Mouse (Mus musculus): ENCODE results near the gene Bcl2l11. TPM values are rescaled to one million over a fixed set of nuclear protein-coding genes. Genes with fewer than 3 reads are reported as not detected.

Bcl2l11 gene
- polyA plus RNA-seq, 1 experiment from 2014 or later = 13.3 TPM

GRCm38 (mm10) chr2:128152211-128152610 is 26.4 kb downstream of the Bcl2l11 start:
- no peak overlapping the region for H3K4me2 ChIP-seq (replicated peaks)
- H3K9me3 ChIP-seq = no peaks in the 10 kb centered on the region
- H3K4me1 ChIP-seq (replicated peaks) = peaks cover 31% of the 10 kb centered on the region
- peaks cover 19% of the 10 kb centered on the region for H3K36me3 ChIP-seq
- no peak overlapping the region for H3K27ac ChIP-seq
- WGBS = 84% methylated on average over 9 of the region's 9 CpGs
- H3K27me3 ChIP-seq = no peaks in the 10 kb centered on the region
- H3K4me3 ChIP-seq (replicated peaks) = no peak overlapping the region
- ATAC-seq = no peak
- H3K9ac ChIP-seq (replicated peaks) = no peak overlapping the region

GRCm38 (mm10) chr2:128152845-128153550 is 27.2 kb downstream of the Bcl2l11 start:
- peaks cover 12% of the 10 kb centered on the region for H3K36me3 ChIP-seq
- no peaks in the 10 kb centered on the region for H3K9me3 ChIP-seq
- H3K27me3 ChIP-seq = no peaks in the 10 kb centered on the region
- H3K4me2 ChIP-seq (replicated peaks) = no peak overlapping the region
- H3K4me1 ChIP-seq (replicated peaks) = peaks cover 31% of the 10 kb centered on the region
- no peak overlapping the region for H3K4me3 ChIP-seq (replicated peaks)
- 85% methylated on average over 16 of the region's 16 CpGs for WGBS
- no peak for ATAC-seq
- no peak overlapping the region for H3K27ac ChIP-seq
- no peak overlapping the region for H3K9ac ChIP-seq (replicated peaks)

- H3K36me3 ChIP-seq = peaks cover 8% of the 10 kb centered on the region; the same call in 1 of the 2 replicates
- no peak overlapping the region for H3K4me3 ChIP-seq (replicated peaks)
- no peaks in the 10 kb centered on the region for H3K9me3 ChIP-seq
- peaks cover 31% of the 10 kb centered on the region for H3K4me1 ChIP-seq (replicated peaks)
- H3K27ac ChIP-seq = no peak overlapping the region
- no peak overlapping the region for H3K4me2 ChIP-seq (replicated peaks)
- 50% methylated on average over 11 of the region's 11 CpGs for WGBS
- no peak overlapping the region for H3K9ac ChIP-seq (replicated peaks)
- peak; percentile 43; the same call in 1 of the 2 replicates for ATAC-seq
- no peaks in the 10 kb centered on the region for H3K27me3 ChIP-seq
These were observed 27.7 kb downstream of the Bcl2l11 start for GRCm38 (mm10) chr2:128153551-128153910.

- H3K4me3 ChIP-seq (replicated peaks) = no peak overlapping the region
- H3K9me3 ChIP-seq = no peaks in the 10 kb centered on the region
- H3K4me2 ChIP-seq (replicated peaks) = no peak overlapping the region
- no peaks in the 10 kb centered on the region for H3K27me3 ChIP-seq
- WGBS = 95% methylated on average over 13 of the region's 13 CpGs
- H3K9ac ChIP-seq (replicated peaks) = no peak overlapping the region
- peaks cover 31% of the 10 kb centered on the region for H3K4me1 ChIP-seq (replicated peaks)
- H3K27ac ChIP-seq = no peak overlapping the region
- peaks cover 9% of the 10 kb centered on the region; the same call in 1 of the 2 replicates for H3K36me3 ChIP-seq
- ATAC-seq = no peak
These were observed 29.7 kb downstream of the Bcl2l11 start for GRCm38 (mm10) chr2:128155412-128156066.

GRCm38 (mm10) chr2:128156067-128156462 is 30.2 kb downstream of the Bcl2l11 start:
- Histone ChIP-seq H3K36me3 (peaks cover 8% of the 10 kb centered on the region; the same call in 1 of the 2 replicates), H3K4me1 (replicated peaks) (peaks cover 31% of the 10 kb centered on the region), H3K9ac (replicated peaks) (no peak overlapping the region), H3K4me2 (replicated peaks) (no peak overlapping the region), H3K4me3 (replicated peaks) (no peak overlapping the region), H3K27me3 (no peaks in the 10 kb centered on the region), H3K9me3 (no peaks in the 10 kb centered on the region), H3K27ac (no peak overlapping the region)
- WGBS = 74% methylated on average over 5 of the region's 5 CpGs
- peak; percentile 53; the same call in 1 of the 2 replicates for ATAC-seq

GRCm38 (mm10) chr2:128156557-128157412 is 30.9 kb downstream of the Bcl2l11 start:
- Histone ChIP-seq H3K27ac (no peak overlapping the region), H3K4me1 (replicated peaks) (peaks cover 31% of the 10 kb centered on the region), H3K9ac (replicated peaks) (no peak overlapping the region), H3K9me3 (no peaks in the 10 kb centered on the region), H3K4me3 (replicated peaks) (no peak overlapping the region), H3K27me3 (no peaks in the 10 kb centered on the region), H3K4me2 (replicated peaks) (no peak overlapping the region), H3K36me3 (peaks cover 8% of the 10 kb centered on the region; the same call in 1 of the 2 replicates)
- no peak for ATAC-seq
- WGBS = 84% methylated on average over 12 of the region's 12 CpGs

- H3K27me3 ChIP-seq = no peaks in the 10 kb centered on the region
- no peak overlapping the region for H3K9ac ChIP-seq (replicated peaks)
- H3K4me3 ChIP-seq (replicated peaks) = no peak overlapping the region
- no peak for ATAC-seq
- no peak overlapping the region for H3K4me2 ChIP-seq (replicated peaks)
- no peak overlapping the region for H3K27ac ChIP-seq
- H3K9me3 ChIP-seq = no peaks in the 10 kb centered on the region
- peaks cover 8% of the 10 kb centered on the region; the same call in 1 of the 2 replicates for H3K36me3 ChIP-seq
- H3K4me1 ChIP-seq (replicated peaks) = peaks cover 17% of the 10 kb centered on the region
- 68% methylated on average over 17 of the region's 17 CpGs for WGBS
These were observed 33.0 kb downstream of the Bcl2l11 start for GRCm38 (mm10) chr2:128158734-128159410.

GRCm38 (mm10) chr2:128159619-128160125 is 33.8 kb downstream of the Bcl2l11 start:
- no peak overlapping the region for H3K9ac ChIP-seq (replicated peaks)
- peaks cover 8% of the 10 kb centered on the region; the same call in 1 of the 2 replicates for H3K36me3 ChIP-seq
- no peak for ATAC-seq
- 83% methylated on average over 7 of the region's 7 CpGs for WGBS
- H3K4me3 ChIP-seq (replicated peaks) = no peak overlapping the region
- no peak overlapping the region for H3K4me2 ChIP-seq (replicated peaks)
- no peaks in the 10 kb centered on the region for H3K9me3 ChIP-seq
- no peaks in the 10 kb centered on the region for H3K27me3 ChIP-seq
- no peak overlapping the region for H3K27ac ChIP-seq
- peaks cover 16% of the 10 kb centered on the region for H3K4me1 ChIP-seq (replicated peaks)

GRCm38 (mm10) chr2:128163177-128163576 is 37.3 kb downstream of the Bcl2l11 start:
- Histone ChIP-seq H3K27me3 (no peaks in the 10 kb centered on the region), H3K27ac (no peak overlapping the region), H3K9me3 (no peaks in the 10 kb centered on the region), H3K36me3 (peaks cover 8% of the 10 kb centered on the region; the same call in 1 of the 2 replicates), H3K4me1 (replicated peaks) (peaks cover 5% of the 10 kb centered on the region; the same call in 1 of the 2 replicates), H3K4me2 (replicated peaks) (no peak overlapping the region), H3K4me3 (replicated peaks) (no peak overlapping the region), H3K9ac (replicated peaks) (no peak overlapping the region)
- WGBS = 85% methylated on average over 8 of the region's 8 CpGs
- ATAC-seq = no peak

- no peak for ATAC-seq
- H3K27me3 ChIP-seq = no peaks in the 10 kb centered on the region
- no peak overlapping the region for H3K4me2 ChIP-seq (replicated peaks)
- no peak overlapping the region for H3K27ac ChIP-seq
- H3K9ac ChIP-seq (replicated peaks) = no peak overlapping the region
- H3K4me1 ChIP-seq (replicated peaks) = peaks cover 5% of the 10 kb centered on the region; the same call in 1 of the 2 replicates
- 53% methylated on average over 13 of the region's 13 CpGs for WGBS
- no peak overlapping the region for H3K4me3 ChIP-seq (replicated peaks)
- H3K9me3 ChIP-seq = no peaks in the 10 kb centered on the region
- no peaks in the 10 kb centered on the region for H3K36me3 ChIP-seq
These were observed 41.0 kb downstream of the Bcl2l11 start for GRCm38 (mm10) chr2:128166623-128167423.

- no peak for ATAC-seq
These were observed 42.1 kb downstream of the Bcl2l11 start for GRCm38 (mm10) chr2:128167930-128168329.

More at GRCm38 (mm10) chr2:128167930-128168329, 42.1 kb downstream of the Bcl2l11 start:
- Histone ChIP-seq H3K4me1 (replicated peaks) (peaks cover 5% of the 10 kb centered on the region; the same call in 1 of the 2 replicates), H3K9me3 (no peaks in the 10 kb centered on the region), H3K27ac (no peak overlapping the region), H3K9ac (replicated peaks) (no peak overlapping the region), H3K27me3 (no peaks in the 10 kb centered on the region), H3K4me3 (replicated peaks) (no peak overlapping the region), H3K36me3 (no peaks in the 10 kb centered on the region), H3K4me2 (replicated peaks) (no peak overlapping the region)
- WGBS = 98% methylated on average over 12 of the region's 12 CpGs

Measured in midbrain, embryonic 13.5 days (tissue).